In the genomic region with DNA sequence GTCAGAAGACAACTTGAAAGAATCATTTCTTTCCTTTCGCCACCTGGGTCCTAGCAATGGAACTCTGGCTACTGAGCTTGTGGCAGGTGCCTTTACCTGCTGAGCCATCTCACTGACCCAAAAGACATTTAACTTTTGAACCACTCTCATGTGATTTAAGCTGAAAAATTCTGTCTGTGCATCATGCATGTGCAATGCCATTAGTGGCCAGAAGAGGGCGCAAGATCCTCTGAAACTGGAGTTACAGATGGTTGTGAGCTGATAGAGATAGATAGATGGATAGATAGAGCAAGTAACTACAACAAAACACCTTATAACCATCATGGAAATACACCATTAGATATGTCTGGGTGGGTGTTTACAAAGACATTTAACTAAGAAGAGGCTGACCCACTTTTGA, we compare ENCODE assay signal across 9 mouse cellular contexts. TPM values are rescaled to one million over a fixed set of nuclear protein-coding genes. Genes with fewer than 3 reads are reported as not detected.
DNase-seq lines count a peak whose midpoint lies in the region; ATAC-seq and TF ChIP-seq lines count a peak whose summit lies in the region.
"Had no signal": no experiment of that assay in that cellular context is flagged by ENCODE, and none has a peak within 500 bp of the region (broad histone marks: within the 10 kb centered on the region; RNA-seq: fewer than 3 reads in every experiment).

No protein-coding gene starts in this region.

- ATAC-seq in heart, embryonic 12.5 days (ENCODE audit: insufficient number of reproducible peaks, low FRiP score) = no peak
- ATAC-seq in liver, postnatal 0 days = no peak
- ATAC-seq in hindbrain, embryonic 14.5 days (ENCODE audit: low FRiP score) = no peak

- H3K4me1 ChIP-seq in heart, embryonic 12.5 days (replicated peaks) = no peaks in the 10 kb centered on the region
- H3K4me1 ChIP-seq in thymus, adult 2 months (replicated peaks; ENCODE audit: control insufficient read depth, insufficient read depth, low read length) = no peaks in the 10 kb centered on the region
- H3K4me1 ChIP-seq in liver, postnatal 0 days (ENCODE audit: insufficient read depth) = no peaks in the 10 kb centered on the region
- H3K4me1 ChIP-seq in hindbrain, embryonic 14.5 days (replicated peaks; ENCODE audit: control insufficient read depth, insufficient read depth, low read length) = no peaks in the 10 kb centered on the region
- H3K4me1 ChIP-seq: limb, embryonic 12.5 days had no signal

- no peak overlapping the region for H3K4me3 ChIP-seq in heart, embryonic 12.5 days
- H3K4me3 ChIP-seq in thymus, adult 2 months (ENCODE audit: control insufficient read depth, insufficient read depth, low read length) = no peak overlapping the region
- no peak overlapping the region for H3K4me3 ChIP-seq in liver, postnatal 0 days (ENCODE audit: low read depth, low read length)
- H3K4me3 ChIP-seq in hindbrain, embryonic 14.5 days (replicated peaks; ENCODE audit: low read length) = no peak overlapping the region
- H3K4me3 ChIP-seq: limb, embryonic 12.5 days had no signal

- intact Hi-C loops in heart, postnatal 14 days (cut with DNase I) = no loop called here

- no peaks in the 10 kb centered on the region for H3K27me3 ChIP-seq in heart, embryonic 12.5 days (replicated peaks)
- no peaks in the 10 kb centered on the region for H3K27me3 ChIP-seq in thymus, adult 2 months (ENCODE audit: control insufficient read depth, insufficient read depth, low read length)
- no peaks in the 10 kb centered on the region for H3K27me3 ChIP-seq in liver, postnatal 0 days (ENCODE audit: insufficient read depth, low read length)
- no peaks in the 10 kb centered on the region for H3K27me3 ChIP-seq in hindbrain, embryonic 14.5 days (ENCODE audit: control insufficient read depth, insufficient read depth, low read length)
- H3K27me3 ChIP-seq: limb, embryonic 12.5 days had no signal

- no peak for TF ChIP-seq EP300 in liver, postnatal 0 days (IDR thresholded peaks at IDR 0.05; ENCODE audit: low read depth)

- WGBS in heart, embryonic 12.5 days = 31% methylated on average over 2 of the region's 2 CpGs
- WGBS in thymus, adult 2 months = 42% methylated on average over 2 of the region's 2 CpGs
- WGBS in liver, postnatal 0 days (ENCODE audit: insufficient replicate concordance) = 34% methylated on average over 2 of the region's 2 CpGs
- WGBS in hindbrain, embryonic 14.5 days = 28% methylated on average over 2 of the region's 2 CpGs

- H3K27ac ChIP-seq in heart, embryonic 12.5 days (ENCODE audit: poor library complexity, severe bottlenecking) = no peak overlapping the region
- no peak overlapping the region for H3K27ac ChIP-seq in thymus, adult 2 months (ENCODE audit: control insufficient read depth, insufficient read depth, low read length)
- H3K27ac ChIP-seq in liver, postnatal 0 days (ENCODE audit: low read depth) = no peak overlapping the region
- H3K27ac ChIP-seq in hindbrain, embryonic 14.5 days = no peak overlapping the region
- H3K27ac ChIP-seq: limb, embryonic 12.5 days had no signal

- peak; percentile 22 to 49 for DNase-seq in heart, postnatal 14 days
- DNase-seq in thymus, adult 2 months = peak; percentile 13
- no peak for DNase-seq in thymus, adult 18-20 months
- no peak for DNase-seq in brain, embryonic 14.5 days (ENCODE audit: low read depth)
- DNase-seq in liver, postnatal 0 days = peak; percentile 36
- DNase-seq in thymus, postnatal 0 days (ENCODE audit: low spot score) = peak; percentile 18
- DNase-seq in hindbrain, embryonic 14.5 days (ENCODE audit: low spot score) = no peak

- no peak overlapping the region for H3K9ac ChIP-seq in heart, embryonic 12.5 days
- no peak overlapping the region for H3K9ac ChIP-seq in liver, postnatal 0 days (replicated peaks)
- H3K9ac ChIP-seq in hindbrain, embryonic 14.5 days = no peak overlapping the region
- H3K9ac ChIP-seq: limb, embryonic 12.5 days had no signal

- H3K36me3 ChIP-seq in heart, embryonic 12.5 days = no peaks in the 10 kb centered on the region
- no peaks in the 10 kb centered on the region for H3K36me3 ChIP-seq in thymus, adult 2 months (ENCODE audit: control insufficient read depth, insufficient read depth, low read length)
- no peaks in the 10 kb centered on the region for H3K36me3 ChIP-seq in liver, postnatal 0 days (replicated peaks; ENCODE audit: insufficient read depth, low read length)
- H3K36me3 ChIP-seq in hindbrain, embryonic 14.5 days (replicated peaks; ENCODE audit: control insufficient read depth, insufficient read depth) = no peaks in the 10 kb centered on the region
- H3K36me3 ChIP-seq: limb, embryonic 12.5 days had no signal

- TF ChIP-seq CTCF in thymus, adult 2 months (IDR thresholded peaks at IDR 0.05; ENCODE audit: borderline replicate concordance, control insufficient read depth, extremely low read depth, insufficient read depth, low read length, poor library complexity) = no peak
- TF ChIP-seq CTCF in brain, embryonic 14.5 days (IDR thresholded peaks at IDR 0.05; ENCODE audit: borderline replicate concordance, extremely low read depth, insufficient read depth, insufficient read length) = peak; percentile 57; the same call in 1 of the 2 replicates
- peak; percentile 78 for TF ChIP-seq CTCF in liver, postnatal 0 days (IDR thresholded peaks at IDR 0.05; ENCODE audit: low read depth)

- no peak for TF ChIP-seq POLR2A in thymus, adult 2 months (IDR thresholded peaks at IDR 0.05; ENCODE audit: control insufficient read depth, extremely low read depth, insufficient read depth, low read length, poor library complexity)
- TF ChIP-seq POLR2A in brain, embryonic 14.5 days (IDR thresholded peaks at IDR 0.05; ENCODE audit: borderline replicate concordance, extremely low read depth, insufficient read depth, insufficient read length, poor library complexity, severe bottlenecking) = no peak

- no peaks in the 10 kb centered on the region for H3K9me3 ChIP-seq in heart, embryonic 12.5 days (replicated peaks)
- no peaks in the 10 kb centered on the region for H3K9me3 ChIP-seq in liver, postnatal 0 days (ENCODE audit: low read length)
- H3K9me3 ChIP-seq in hindbrain, embryonic 14.5 days (ENCODE audit: control insufficient read depth, low read length) = no peaks in the 10 kb centered on the region
- H3K9me3 ChIP-seq: limb, embryonic 12.5 days had no signal

- no peak overlapping the region for H3K4me2 ChIP-seq in heart, embryonic 12.5 days
- no peak overlapping the region for H3K4me2 ChIP-seq in liver, postnatal 0 days (ENCODE audit: low read depth, low read length)
- no peak overlapping the region for H3K4me2 ChIP-seq in hindbrain, embryonic 14.5 days (replicated peaks)
- H3K4me2 ChIP-seq: limb, embryonic 12.5 days had no signal

RNA-seq across cellular contexts. Expression of a gene that starts 14.5 kb away (rescaled TPM):
- 1 to 10 TPM; 6.6 to 9.2 TPM for total RNA-seq in heart, postnatal 14 days (2021)
- polyA plus RNA-seq in heart, embryonic 12.5 days (2016; fragmentation: Nextera tagmentation; extraction: Ambion mirVana) = 12.1 and 12.5 TPM in 2 replicates
- 1.1 and 1.3 TPM in 2 replicates for polyA plus RNA-seq in thymus, adult 2 months (2012; rRNA removed)
- polyA plus RNA-seq in brain, embryonic 14.5 days (2012; rRNA removed) = 12.0 and 18.7 TPM in 2 replicates
- 2.4 and 2.7 TPM in 2 replicates for polyA plus RNA-seq in liver, postnatal 0 days (2015; fragmentation: Nextera tagmentation; extraction: Ambion mirVana)
- polyA plus RNA-seq in thymus, postnatal 0 days (2015; fragmentation: Nextera tagmentation; extraction: Ambion mirVana) = 8.4 and 8.8 TPM in 2 replicates
- polyA plus RNA-seq in hindbrain, embryonic 14.5 days (2014; fragmentation: Nextera tagmentation; extraction: Ambion mirVana) = 46.9 and 50.0 TPM in 2 replicates

RNA-seq across cellular contexts. Expression of a gene that starts 48.1 kb away (rescaled TPM):
- total RNA-seq in heart, postnatal 14 days (2021) = 10 to 100 TPM; 11.6 to 11.7 TPM
- 2.5 and 2.6 TPM in 2 replicates for polyA plus RNA-seq in heart, embryonic 12.5 days (2016; fragmentation: Nextera tagmentation; extraction: Ambion mirVana)
- polyA plus RNA-seq in thymus, adult 2 months (2012; rRNA removed) = 9.1 and 10.4 TPM in 2 replicates
- polyA plus RNA-seq in brain, embryonic 14.5 days (2012; rRNA removed) = 17.7 and 22.6 TPM in 2 replicates
- 1.3 TPM in 2 replicates for polyA plus RNA-seq in liver, postnatal 0 days (2015; fragmentation: Nextera tagmentation; extraction: Ambion mirVana)
- 3.3 and 4.0 TPM in 2 replicates for polyA plus RNA-seq in thymus, postnatal 0 days (2015; fragmentation: Nextera tagmentation; extraction: Ambion mirVana)
- 6.6 and 7.7 TPM in 2 replicates for polyA plus RNA-seq in hindbrain, embryonic 14.5 days (2014; fragmentation: Nextera tagmentation; extraction: Ambion mirVana)

Comparison
In these comparisons a context has a peak if more than half of its experiments do, and no peak if none do; other contexts are left out.
1. DNase-seq: peak in heart, postnatal 14 days (2 of 2), thymus, adult 2 months (single experiment), liver, postnatal 0 days (single experiment) and thymus, postnatal 0 days (single experiment); none in thymus, adult 18-20 months (0 of 2), brain, embryonic 14.5 days (single experiment) and hindbrain, embryonic 14.5 days (single experiment).